Mouse (Mus musculus) frontal cortex, postnatal 25 days (tissue): ENCODE results near the gene Apool.

Source experiments
- DNase-seq, 2 experiments: peaks; one replicate each; pipeline ENCODE4 v3.0.0; 2022; ENCODE audit warnings: low spot score in 2 of 2

Gene Apool

DNA sequence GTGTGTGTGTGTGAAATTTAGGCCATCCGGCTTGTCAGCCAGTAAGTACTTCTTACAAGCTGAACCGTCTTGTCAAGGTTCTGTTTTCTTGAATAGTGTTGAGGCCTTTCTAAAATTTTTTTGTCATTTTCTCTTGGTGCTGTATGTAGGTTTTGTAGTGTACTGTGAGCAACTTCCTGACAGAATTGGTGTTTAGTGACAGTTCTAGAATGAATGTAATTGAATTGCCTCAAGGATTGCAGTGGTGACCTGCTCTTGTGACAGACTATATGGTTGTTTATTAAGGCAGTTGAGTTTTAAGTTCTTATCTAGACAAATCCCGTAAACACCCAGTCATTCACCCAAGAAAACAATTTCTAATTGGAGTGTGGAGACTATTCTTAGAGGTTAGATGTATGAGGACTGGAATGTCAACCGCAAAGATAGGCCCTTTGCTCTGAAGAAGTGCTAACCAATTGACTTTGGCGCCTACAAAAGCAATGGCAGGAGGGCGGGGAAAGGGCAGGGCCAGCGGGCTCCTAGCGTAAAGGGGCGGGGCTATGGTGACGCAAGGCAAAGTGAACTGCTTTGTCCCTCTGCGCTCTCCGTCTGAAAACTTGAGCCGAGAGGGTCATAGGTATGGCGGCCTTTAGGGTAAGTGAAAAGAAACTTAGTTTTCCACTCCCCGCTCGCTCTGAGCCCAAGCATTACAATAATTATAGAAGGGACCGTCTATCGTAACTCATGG, at the start of gene Apool:
Gene Apool, plus strand, starts transcription at position 531 of the 727 bp plus-strand sequence.
- peak; percentile 59 to 68 for DNase-seq

DNA sequence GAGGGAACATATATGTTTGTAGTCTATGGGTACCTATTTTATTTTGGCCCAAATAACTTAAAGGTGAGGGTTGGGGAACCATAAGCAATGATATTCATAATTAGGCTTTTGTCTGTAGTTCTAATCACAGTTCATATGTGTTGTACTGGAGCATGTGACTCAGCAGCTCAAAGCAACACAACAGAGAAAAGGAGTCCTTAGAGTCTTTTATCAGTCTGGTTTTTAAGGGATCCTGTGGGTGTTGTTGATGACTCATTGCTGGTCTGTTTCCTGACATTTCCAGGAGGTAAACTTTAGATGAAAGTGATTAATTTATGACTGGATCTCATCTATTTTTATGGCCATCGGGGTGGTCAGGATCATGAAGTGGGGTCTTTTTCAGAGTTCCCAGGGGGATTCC, 37.6 kb upstream of the Apool start:
- DNase-seq, result no peak

DNA sequence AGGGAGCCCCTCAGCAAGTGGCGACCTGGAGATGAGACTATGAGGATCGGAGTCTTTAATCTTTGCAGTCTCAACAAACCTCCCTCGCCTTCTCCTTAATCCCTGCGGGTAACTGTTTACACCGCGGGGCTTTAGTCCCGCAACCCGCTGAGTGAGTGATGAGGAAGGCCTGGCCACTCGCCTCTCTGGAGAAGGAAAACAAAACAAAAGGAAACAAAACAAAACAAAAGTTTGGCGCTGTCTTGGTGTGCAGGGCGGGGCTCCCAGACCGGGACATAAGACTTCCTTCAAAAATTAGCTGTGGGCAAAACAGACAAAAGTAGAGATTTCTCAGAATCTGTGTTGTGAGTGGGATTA, 375 bp downstream of the Apool start:
- no peak for DNase-seq

DNA sequence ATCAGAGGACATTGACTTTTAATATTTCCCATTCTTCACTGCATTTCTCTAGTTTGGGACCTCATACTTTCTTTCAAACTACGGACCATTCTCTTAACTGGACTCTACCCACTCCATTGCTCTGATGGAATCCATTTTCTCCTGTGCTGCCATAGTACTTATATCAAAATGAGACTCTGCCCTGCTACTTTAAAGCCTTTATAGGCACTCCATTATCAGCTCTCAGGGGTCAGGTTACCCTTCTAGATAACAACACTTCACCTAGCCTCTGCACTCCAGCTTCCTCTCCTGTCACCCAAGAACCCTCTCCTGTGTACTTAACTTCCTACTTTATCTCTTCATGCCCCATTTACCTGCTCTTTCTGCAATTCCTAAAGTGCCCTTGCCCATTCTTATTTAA, 960 bp downstream of the Apool start:
- no peak for DNase-seq

DNA sequence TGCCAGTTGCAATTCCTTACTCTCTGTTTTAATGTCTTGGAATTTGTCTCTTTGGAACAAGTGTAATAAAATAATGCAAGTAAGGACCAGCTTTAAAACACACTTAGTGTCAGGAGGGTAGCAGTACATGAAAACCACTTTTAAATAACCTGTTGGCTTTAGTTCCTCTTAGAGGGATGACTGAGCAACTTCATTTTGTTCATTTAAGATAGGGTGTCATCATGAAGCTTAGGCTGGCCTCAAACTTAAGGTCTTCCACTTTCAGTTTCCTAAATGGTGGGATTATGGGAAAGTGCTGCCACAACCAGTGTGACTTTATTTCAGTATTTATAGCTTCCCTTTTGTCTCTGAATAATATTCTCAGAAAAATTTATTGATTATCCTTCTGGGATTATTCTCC, 9.1 kb downstream of the Apool start:
- no peak for DNase-seq

DNA sequence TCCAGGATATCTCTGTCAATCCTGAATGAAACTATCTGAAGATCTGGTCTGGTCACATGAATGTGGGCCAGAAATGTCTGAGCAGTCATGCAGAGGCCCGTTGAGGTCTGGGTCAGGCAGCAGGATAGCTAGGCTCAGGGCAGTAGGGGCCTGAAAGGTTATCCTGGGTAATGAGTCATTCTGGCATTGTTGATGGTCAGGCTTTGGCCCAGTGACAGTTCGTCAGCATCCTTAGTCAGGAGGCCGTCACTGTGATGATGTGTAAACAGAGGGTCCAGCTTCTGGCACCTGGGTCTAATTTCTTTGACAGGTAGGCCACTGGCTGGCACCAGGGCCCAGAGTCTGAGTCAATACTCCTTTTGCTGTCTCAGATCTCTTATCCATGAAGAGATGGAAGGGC, 28.4 kb downstream of the Apool start:
- no peak for DNase-seq

DNA sequence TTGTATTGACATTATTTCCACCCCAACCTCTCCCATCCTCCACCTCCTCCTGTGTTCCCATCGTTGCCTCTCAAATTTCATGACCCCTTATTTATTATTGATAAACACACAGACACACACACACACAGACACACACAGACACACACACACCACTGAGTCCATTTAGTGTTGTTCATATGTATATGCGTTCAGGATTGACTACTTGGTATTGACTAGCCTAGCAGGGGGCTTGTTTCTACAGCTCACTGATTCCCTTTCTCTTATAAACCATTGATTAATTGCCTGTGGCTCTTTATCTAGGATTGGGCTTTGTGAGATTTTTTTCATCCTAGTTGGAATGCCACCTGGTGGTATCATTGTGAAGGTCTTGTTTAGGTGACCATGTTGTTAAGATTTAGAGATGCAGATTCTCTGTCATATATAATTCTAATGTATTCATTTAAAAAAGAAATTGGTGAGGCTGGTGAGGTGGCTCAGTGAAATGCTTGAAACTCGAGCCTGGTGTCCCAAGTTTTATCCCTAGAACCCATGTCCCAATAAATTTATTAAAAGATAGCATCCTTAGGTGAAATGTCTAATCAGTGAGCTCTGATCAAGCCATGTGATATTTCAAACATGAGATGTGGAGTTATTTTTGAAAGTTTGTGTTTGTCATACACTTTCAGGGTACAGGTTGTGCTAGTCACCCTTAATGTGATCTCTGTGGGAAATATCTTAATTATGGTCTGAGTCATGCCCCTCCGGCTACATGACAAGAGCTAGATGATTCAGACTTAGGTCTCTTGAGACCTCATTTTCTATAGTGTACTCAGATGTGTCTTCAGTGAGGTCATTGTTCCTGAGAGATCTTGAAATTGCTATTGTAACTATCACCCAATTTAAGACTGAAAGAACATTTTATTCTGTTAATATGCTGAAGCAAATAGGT, 36.6 kb downstream of the Apool start:
- DNase-seq, result no peak

DNA sequence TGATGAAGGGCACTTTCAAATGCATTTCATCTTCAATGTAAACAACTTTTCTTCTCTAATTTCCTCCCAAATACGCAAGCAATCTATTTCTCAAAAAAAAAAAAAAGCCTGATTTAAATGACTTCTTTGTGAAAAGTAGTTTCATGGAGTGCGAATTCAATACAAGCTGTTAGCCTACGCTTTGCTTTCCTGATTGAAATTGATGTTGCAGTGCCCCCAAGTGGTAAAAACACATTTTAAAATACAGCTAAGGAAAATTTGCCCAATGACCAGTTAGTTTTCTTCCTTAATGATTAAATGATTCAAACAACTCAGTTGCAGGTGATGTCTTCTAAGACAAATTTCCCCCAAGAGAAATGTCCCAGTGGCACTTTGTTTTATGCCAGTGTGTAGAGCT, 37.3 kb downstream of the Apool start:
- no peak for DNase-seq

DNA sequence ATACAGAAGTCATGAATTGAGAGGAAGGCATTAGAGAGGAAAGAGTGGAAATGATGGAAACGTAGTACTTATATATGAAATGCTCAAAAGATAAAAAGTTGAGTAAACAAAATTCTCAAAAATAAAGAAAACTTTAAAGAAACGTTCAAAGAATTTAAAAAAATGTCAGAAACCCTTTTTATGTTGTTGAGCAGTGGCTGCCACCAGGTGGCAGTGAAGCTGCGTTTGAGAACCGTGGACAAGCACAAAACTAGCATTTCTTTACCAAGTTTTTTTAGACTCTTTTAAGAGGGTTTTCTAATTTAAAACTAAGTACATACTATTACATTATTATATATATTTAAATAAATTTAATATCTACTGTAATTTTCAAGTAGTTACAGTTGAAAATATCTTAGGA, 57.3 kb downstream of the Apool start:
- no peak for DNase-seq

DNA sequence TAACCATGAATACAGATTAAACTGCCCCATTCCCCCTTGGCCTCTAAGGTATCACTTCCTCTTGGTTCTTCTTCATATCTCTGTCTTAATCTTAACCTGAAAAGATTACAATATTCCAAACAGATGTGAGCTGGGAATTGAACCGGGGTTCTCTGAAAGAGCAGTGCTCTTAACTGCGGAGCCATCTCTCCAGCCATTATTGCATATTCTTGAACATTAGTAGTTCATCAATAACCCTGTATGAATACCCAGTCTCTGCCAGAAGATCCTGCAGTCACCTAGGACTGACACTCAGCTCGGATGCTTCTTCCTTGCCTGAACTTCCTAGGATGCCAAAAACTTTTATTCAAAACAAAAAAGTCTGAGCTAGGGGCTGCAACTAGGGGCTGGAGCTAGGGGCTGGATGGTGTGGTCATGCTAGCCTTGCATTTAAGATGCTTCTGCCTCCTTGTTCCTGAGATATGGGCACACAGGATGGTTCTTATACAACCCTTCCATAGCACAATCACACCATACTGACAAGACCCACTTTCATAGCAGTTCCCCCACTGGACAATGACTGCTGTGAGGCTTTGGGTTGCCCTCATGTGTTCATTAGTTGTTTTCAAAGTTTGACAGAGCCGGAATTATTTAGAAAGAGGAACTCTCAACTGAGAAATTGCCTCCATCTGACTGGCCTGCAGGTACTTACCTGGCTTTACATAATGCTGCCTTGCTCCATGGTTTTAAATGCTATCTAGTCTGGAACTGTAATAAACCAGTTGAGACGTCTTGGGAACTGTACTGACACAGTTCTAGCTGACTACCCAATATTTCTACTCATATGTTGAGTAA, 59.7 kb downstream of the Apool start:
- DNase-seq, result peak; percentile 15 to 19

DNA sequence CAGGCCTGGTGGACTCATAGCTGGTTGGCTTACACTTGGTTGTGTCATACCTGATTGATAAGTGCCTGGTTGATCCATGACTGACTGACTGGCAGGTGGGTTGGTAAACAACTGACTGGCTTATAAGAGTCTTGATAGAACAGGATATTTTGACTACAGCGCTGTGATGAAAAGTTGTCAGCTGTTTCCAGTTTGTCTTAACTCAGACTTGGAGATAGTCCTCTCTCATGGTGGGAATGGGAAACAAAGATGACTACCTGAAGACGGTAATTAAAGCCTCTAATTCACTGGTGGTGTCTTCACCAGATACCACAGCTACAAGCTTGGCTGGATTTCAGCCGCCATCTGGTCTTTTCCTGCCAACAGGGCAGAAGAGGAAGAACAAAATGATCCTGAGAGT, 95.5 kb downstream of the Apool start, which contains the start of gene Satl1:
Gene Satl1, minus strand, starts transcription at position 101 of the 400 bp plus-strand sequence.
- no peak for DNase-seq

DNA sequence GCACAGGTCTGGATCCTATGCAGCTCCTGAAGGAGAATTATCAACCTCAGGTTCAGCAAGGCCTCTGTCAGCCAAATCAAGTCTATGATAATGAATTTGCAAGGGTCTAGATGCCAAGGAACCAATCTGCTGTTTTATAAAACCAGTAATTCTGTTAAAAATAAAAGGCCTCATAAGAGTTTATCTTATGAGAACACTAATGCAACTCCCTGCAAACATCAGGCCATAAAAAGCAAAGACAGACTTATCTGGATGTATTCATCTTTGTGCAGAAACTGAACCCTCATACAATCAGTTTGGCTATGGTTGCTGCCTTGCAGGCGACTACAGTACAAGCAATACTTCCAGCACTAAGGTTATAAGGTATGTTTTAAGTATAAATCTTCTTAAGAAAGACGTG, 101.2 kb downstream of the Apool start:
- DNase-seq, result no peak
